ENCODE assay signal across 26 mouse cellular contexts in the genomic region with DNA sequence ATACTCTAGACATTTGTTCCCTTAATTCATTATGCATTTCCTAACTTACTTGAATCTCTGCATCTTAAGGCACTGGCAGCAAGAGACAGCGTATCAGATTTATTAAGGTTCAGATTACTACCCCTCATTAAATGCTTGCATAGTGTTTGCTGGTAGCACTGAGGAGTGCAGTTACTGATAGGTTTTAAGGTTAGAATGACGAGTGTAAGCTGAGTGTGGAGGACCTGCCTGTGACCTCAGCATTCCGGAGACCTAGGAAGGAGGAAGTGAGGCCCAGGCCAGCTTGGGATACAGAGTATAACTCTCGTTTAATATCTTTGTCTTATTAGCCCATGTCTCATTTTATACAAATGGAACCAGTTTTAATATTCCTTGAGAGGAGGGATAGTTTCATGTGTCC.
"Had no signal": no experiment of that assay in that cellular context is flagged by ENCODE, and none has a peak within 500 bp of the region (broad histone marks: within the 10 kb centered on the region; RNA-seq: fewer than 3 reads in every experiment).

No protein-coding gene starts in this region.

- H3K9me3 ChIP-seq: heart, embryonic 12.5 days; hindbrain, embryonic 10.5 days; hindbrain, embryonic 12.5 days; intestine, embryonic 15.5 days; limb, embryonic 10.5 days; limb, embryonic 12.5 days; liver, embryonic 13.5 days had no signal

- DNase-seq: gastrocnemius, adult 2 months; gastrocnemius, postnatal 10 days; gastrocnemius, postnatal 25 days; heart, postnatal 10 days; heart, postnatal 4 days; kidney, adult 18-20 months; kidney, adult 8-10 months; kidney, postnatal 10 days; kidney, postnatal 25 days; kidney, postnatal 4 days; liver; liver, embryonic 13.5 days had no signal

- H3K27ac ChIP-seq: gastrocnemius, adult 2 months; heart, adult 2 months; hindbrain, embryonic 10.5 days; hindbrain, embryonic 12.5 days; hindbrain, embryonic 14.5 days; intestine, embryonic 15.5 days; layer of hippocampus, adult 2 months; left cerebral cortex, adult 2 months; limb, embryonic 10.5 days; limb, embryonic 12.5 days; liver, embryonic 13.5 days had no signal

- H3K27me3 ChIP-seq: heart, embryonic 12.5 days; hindbrain, embryonic 12.5 days; intestine, embryonic 15.5 days; limb, embryonic 12.5 days; liver, embryonic 13.5 days had no signal

- ATAC-seq: hindbrain, embryonic 16.5 days; inflammation-experienced regulatory T-cells, adult 6 months; intestine, embryonic 15.5 days; intestine, postnatal 0 days had no signal

- H3K9ac ChIP-seq: heart, embryonic 12.5 days; hindbrain, embryonic 12.5 days; hindbrain, embryonic 14.5 days; intestine, embryonic 15.5 days; limb, embryonic 12.5 days; liver, embryonic 13.5 days had no signal

- H3K4me1 ChIP-seq: heart, embryonic 12.5 days; intestine, embryonic 15.5 days; liver, embryonic 13.5 days had no signal

- H3K4me3 ChIP-seq: gastrocnemius, adult 2 months; heart, adult 2 months; heart, embryonic 12.5 days; hindbrain, embryonic 10.5 days; hindbrain, embryonic 12.5 days; intestine, embryonic 15.5 days; layer of hippocampus, adult 2 months; left cerebral cortex, adult 2 months; limb, embryonic 10.5 days; limb, embryonic 12.5 days; liver, embryonic 13.5 days had no signal

- H3K4me2 ChIP-seq: heart, embryonic 12.5 days; hindbrain, embryonic 12.5 days; hindbrain, embryonic 14.5 days; intestine, embryonic 15.5 days; limb, embryonic 12.5 days; liver, embryonic 11.5 days; liver, embryonic 13.5 days had no signal
